Mouse (Mus musculus) erythroblast, adult 5-6 weeks (primary cell): ENCODE results near the gene Nkap. TPM values are rescaled to one million over a fixed set of nuclear protein-coding genes. Genes with fewer than 3 reads are reported as not detected.
A peak's percentile ranks its signal among the peaks of the same experiment; 100 is the strongest.
"Not testable (repeated sequence)": the region's sequence is repeated elsewhere in the genome, so short reads cannot be mapped to it uniquely, and the experiment has no call there.

Source experiments
- ATAC-seq: replicated peaks from 2 replicates; pipeline ENCODE4 v1.8.0; 2016; ENCODE audit warnings: moderate number of reproducible peaks, mild to moderate bottlenecking, moderate TSS enrichment, inconsistent platforms; ENCODE audit not compliant: poor library complexity, low FRiP score, severe bottlenecking
- total RNA-seq, 2 experiments: library from RNA; stranded (forward) in 1 of 2; stranded (reverse) in 1 of 2; fragments of 150-400 nt in 1 of 2; fragments of 200-764, 138-1000 nt in 1 of 2; gene quantifications; 2 replicates each; pipeline versions ENCODE4 v1.2.3 to v1.2.4; 2015 to 2017; ENCODE audit warnings: low replicate concordance in 2 of 2

Gene Nkap
- 6.5 and 8.3 TPM in 2 replicates for total RNA-seq (2015; ENCODE audit: low replicate concordance)
- total RNA-seq (2017; ENCODE audit: low replicate concordance) = 23.4 and 38.3 TPM in 2 replicates

DNA sequence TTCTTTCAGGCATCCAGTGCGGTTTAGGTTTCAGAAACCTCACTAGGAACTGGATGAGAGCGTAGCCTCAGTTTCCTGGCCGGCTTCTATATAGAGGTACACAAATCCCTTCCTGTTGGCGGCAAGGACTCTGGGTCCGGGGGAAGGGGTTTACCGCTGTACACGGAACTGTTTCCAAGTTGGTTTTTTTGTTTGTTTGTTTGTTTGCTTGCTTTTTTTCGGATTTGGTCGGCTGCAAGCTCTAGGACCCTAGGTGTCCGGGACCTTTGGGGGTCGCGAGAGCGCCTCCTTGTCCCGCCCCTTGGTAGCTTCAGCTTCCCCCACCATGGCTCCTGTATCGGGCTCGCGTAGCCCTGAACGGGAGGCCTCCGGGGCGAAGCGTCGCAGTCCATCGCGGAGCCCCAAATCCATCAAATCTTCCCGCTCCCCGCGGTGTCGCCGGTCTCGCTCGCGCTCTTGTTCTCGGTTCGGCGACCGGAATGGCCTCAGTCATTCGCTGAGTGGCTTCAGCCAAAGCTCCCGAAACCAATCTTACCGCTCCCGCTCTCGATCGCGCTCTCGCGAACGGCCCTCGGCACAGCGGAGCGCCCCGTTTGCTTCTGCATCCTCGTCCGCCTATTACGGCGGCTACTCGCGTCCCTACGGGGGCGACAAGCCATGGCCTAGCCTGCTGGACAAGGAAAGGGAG, at the start of gene Nkap:
TSS of gene Nkap (plus strand) at position 125 of the 688 bp plus-strand sequence.
- peak; percentile 89 for ATAC-seq

DNA sequence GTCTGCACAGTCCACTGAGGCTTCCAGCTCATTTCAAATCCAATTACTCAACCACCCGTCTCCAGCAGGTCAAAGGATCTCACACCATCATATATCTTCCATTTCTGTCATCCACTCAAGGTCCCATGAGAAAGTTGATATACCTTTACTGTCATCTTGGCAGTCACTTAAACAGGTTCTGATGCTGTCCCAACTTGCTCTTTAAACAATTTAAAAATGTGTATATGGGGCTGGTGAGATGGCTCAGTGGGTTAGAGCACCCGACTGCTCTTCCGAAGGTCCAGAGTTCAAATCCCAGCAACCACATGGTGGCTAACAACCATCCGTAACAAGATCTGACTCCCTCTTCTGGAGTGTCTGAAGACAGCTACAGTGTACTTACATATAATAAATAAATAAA, 46.2 kb upstream of the Nkap start:
- not testable (repeated sequence) for ATAC-seq

DNA sequence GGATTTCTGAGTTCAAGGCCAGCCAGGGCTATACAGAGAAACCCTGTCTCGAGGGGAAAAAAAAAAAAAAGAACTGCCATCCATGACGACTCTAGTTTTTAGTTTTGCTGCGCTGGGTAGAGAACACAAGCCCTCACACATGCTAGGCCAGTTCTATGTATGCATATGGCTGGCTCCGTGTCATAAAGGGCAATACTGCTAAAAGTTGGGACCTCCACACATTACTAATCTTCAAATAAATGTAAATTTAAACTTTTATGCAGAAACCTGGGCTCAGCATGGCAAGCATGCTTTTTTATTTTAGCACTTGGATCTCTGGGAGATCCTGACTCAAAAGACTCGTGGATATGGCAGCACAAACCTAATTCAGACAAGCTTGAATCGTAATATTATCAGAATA, 45.4 kb upstream of the Nkap start:
- ATAC-seq = no peak

DNA sequence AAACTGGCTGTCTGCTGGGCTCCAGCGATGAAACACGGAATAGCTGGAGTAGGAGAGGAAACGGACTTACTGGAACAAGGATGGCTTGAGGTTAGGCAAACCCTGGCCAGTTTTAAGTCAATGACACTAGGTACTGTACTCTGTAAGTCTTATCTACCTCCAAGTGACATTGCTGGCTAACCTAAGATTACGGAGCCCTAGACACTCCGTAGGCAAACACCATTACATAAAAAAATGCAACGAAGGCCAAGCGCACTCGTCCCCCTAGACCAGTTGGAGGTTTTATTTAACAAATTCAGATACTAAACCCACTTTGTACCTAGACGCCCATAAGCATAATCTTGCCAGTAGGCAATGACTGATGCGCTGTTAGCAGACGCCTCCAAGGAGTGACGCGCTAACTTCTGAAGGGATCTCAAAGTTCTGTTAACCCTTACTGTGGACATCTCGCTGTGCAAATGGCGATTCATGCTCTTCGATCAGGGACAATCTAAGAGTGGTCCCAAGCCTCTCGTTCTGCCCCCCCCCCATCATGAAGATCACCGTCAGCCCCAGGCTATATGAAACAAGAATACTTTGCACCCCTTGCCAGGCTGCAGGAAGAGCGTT, 42.2 kb upstream of the Nkap start:
- ATAC-seq = peak; percentile 39; the same call in 1 of the 2 replicates

DNA sequence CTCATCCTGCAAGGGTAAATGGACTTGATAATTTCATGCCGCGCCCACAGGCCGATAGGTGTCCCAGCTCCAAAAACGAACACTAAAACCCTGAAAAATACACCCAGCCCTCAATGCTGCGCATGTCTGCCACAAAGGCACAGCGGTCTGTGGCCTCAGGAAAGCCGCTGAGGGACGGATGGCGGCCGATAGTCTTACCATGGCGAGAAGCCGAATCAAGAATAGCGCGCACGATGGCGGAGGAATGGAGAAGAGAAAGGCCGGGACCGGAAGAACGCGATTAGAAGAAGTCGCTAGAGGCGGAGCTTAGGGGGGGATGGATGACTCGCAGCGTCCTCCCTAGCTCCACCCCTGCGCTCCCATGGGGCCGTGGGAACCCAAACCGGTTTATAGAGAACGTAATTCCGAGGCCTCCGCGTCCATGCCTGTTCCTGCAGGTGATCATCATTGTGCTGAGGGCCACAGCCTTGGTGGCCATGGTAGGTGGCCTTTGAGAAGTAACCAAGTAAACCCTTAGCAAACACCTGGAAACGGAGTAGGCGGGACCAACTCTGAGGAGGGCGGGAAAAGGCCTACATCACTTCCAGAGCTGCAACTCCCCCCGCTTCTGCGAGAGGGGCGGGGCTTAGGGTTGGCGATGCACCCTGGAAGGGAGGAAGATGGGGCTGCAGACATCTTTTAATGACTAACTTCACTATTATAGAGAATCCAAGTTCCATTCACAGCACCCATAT, 41.5 kb upstream of the Nkap start, which contains the start of gene Rpl39:
TSS of gene Rpl39 (minus strand) at position 476 of the 734 bp plus-strand sequence.
- ATAC-seq = peak; percentile 97

DNA sequence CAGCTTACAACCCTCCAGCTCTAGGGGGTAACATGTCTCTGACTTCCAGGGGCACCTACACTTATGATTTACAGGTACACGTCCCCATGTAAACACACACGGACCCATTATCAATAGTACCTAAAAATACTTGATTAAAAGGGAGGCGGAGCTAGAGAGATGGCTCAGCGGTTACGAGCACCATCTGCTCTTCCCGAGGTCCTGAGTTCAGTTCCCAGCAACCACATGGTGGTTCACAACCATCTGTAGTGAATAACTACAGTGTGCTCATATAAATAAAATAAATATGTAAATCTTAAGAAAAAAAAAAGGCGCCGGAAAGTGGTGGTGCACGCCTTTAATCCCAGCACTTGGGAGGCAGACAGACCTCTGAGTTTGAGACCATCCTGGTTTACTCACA, 40.9 kb upstream of the Nkap start:
- peak; percentile 54; the same call in 1 of the 2 replicates for ATAC-seq

DNA sequence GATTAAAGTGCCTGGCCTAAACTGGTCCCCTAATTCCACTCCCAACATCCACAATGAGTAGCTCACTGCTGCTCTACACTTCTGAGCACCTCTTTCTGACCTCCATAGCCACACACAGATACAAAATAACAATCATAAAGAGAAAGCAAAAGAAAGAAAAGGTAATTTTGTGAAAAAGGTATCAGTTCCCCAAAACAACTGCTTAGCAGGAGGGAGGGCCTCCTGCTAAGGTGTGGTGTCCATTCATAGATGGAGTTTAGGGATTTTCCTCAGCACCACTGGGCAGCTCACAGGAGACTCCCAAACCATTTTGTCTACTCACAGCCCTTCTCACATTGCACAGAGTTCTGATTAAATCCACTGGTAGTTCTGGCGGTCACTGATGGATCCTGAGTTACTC, 37.8 kb upstream of the Nkap start:
- ATAC-seq = no peak

DNA sequence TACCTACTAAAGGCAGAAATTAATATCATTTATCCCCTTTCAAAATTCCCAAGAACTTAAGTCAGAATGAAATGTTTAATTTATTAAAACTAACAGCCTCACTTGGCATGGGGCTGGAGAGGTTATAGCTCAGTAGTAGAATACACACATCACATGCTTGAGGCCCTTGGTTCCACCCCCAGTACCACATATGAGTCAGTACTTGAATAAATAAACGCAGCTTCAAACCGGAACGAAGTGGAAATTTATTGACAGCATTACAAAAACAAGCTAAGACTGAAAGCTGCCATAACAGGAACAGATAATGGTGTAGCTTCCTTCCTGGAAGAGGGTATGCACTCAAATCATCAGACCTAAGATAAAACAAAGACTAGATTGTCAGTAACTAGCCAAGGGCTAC, 35.1 kb upstream of the Nkap start:
- no peak for ATAC-seq

DNA sequence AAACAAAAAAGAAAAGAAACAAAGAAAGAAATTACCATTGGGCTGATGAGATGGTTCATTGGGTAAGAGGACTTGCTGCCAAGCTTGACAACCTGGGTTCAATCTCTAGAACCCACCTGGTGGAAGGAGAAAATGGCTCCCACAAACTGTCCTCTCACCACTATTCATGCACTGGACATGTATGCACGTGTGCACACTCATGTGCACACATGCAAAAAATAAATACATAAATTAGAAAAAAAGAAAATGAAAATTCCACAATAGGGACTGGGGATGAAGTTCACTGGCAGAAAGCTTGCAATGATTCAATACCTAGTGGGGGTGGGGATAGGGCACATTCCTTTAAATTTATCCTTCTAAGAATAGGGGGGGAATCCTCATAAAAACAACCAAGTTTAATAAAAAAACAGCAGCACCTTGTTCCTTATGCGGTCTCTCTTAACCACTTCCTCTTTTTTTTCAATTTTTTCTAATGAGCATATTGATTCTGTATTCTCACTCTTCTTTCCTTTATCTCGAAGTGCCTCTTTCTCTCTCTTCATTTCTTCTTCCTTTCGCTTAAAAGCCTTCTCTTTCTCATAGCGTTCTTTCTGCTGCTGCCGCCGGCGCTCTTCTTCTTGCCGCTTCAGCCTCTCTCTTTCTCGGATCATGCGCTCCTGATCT, 31.4 kb upstream of the Nkap start:
- ATAC-seq = no peak

DNA sequence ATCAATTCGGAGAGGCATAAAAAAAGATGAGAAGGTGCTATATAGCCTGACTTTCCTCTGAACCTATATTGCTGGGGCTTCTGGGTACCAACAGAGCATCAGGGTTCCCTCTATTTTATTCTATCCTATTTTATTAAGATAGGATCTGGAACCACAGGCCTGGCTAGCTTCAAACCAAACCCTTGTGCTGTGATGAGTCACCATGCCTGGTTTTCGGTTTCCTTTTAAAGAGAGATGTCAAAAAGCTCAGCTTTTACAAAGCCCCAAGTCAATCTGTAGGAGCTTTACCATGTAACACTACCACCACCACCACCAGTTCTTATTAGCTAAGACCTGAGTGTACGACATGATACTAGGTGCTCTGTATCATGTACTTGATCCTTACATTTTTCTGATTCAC, 27.9 kb upstream of the Nkap start:
- no peak for ATAC-seq

DNA sequence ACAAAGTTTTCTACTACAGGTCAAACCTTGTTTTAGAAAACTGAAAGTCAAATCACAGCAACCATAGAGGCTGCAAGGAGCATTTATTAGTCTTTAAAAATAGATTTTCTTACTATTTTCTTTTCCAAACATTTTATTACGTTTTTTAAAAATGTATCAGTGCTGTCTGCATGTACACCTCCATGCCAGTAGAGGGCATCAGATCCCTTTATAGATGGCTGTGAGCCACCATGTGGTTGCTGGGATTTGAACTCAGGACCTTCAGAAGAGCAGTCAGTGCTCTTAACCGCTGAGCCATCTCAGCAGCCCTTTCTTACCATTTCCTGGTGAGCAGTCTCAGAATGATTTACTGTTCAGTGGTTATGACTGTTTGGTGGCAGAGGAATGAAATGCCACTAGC, 22.8 kb upstream of the Nkap start:
- no peak for ATAC-seq

DNA sequence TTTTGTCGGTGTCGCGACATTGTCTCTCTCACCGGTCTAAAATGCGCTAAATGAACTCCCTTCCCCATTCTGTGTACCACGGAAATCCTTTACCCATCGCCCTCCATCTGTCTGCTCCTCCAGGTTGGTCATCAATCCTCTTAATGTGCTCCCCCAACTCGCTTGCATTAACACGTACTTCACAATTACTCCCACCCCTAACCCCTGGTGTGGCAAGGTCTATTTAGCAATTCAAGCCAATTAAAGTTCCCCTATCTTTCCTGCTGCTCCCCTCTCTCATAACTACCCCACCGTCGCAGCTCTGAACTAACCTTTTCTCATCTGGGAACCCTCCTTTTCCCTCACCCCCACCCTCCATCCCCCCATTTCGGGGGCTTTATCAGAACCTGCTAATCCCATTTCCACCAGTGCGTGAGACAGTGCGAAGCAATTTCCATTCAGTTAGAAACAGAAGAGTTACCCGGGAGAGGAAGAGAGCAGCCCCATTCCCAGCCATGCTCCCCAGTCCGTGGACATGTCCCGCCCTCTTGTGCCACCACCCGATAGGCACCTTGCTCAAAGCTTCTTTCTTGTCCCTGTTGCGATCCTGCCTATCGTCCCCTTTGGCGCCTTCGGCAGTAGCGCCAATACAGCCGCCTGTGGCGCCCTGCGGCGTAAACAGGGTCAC, 16.9 kb upstream of the Nkap start:
- peak; percentile 92 for ATAC-seq

DNA sequence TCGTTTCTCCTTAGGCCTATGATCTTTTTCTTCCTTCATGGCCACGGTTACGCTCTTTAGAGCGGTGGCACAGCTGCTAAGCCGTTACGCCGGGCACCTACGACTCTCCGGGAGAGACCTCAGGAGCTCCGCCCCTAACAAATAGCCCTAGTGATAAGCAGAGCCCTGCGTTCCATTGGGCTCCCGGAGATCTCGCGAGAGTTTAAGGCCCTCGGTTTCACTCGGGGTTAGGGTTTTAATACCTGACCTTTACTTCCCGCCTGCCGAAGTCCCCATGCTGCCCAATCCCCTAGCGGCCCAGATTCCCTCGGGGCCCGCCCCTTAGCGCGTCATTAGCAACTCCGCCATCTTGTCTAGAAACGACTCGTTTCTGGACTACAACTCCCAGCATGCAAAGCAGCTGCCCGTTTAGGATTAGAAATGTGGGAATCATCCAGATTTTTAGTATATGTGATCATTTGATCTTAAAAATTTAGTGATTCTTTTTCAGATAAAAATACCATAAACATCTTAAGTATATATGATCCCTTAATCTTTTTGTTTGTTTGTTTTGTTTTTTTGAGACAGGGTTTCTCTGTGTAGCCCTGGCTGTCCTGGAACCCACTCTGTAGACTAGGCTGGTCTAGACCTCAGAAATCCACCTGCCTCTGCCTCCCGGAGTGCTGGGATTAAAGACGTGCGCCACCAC, 16.3 kb upstream of the Nkap start, which contains the start of gene Upf3b:
TSS of gene Upf3b (minus strand) at position 130 of the 688 bp plus-strand sequence.
- ATAC-seq = peak; percentile 99

DNA sequence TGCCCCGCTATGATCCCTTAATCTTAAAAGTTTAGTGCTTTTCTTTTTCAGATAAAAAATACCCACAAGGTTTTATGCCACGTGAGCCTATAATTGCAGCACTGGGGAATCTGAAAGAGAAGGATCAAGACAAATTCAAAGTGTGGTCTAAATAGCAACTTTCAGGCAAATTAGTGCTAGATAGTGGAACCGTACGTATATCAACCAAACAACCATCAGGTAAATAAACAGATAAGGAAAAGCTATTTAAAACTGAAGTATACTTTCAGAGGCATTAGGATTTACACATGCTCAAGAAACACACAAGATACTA, 15.8 kb upstream of the Nkap start:
- no peak for ATAC-seq

DNA sequence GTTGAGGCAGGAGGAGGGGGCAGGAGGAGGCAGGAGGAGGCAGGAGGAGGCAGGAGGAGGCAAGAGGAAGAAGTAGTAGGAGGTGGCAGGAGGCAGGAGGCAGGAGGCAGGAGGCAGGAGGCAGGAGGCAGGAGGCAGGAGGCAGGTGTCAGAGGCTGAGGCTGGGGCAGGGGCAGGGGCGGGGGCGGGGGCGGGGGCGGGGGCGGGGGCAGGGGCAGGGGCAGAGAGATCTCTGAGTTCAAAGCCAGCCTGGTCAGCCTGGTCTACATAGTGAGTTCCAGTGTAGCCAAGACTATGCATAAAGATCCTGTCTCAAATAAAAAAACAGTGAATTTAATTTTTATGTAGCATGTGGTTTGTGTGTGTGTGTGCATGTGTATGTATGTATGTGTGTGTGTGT, 9.5 kb upstream of the Nkap start:
- ATAC-seq = no peak

DNA sequence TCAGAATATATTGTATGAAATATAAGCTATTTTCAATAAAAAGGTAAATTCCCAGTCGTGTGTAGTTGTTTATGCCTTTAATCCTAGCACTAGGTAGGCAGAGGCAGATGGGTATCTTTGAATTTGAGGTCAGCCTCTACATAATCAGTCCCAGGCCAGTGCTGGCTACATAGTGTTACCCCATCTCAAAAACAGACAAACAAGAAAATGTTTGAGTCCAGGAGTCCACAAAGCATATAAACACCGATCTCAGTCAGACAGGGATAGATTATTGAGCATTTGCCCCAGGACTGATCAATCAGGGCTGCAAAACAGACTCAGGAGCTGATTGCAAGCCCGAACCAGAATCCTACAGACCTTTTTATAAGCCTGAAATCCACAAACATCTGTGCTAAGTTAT, 7.0 kb upstream of the Nkap start:
- ATAC-seq = no peak

DNA sequence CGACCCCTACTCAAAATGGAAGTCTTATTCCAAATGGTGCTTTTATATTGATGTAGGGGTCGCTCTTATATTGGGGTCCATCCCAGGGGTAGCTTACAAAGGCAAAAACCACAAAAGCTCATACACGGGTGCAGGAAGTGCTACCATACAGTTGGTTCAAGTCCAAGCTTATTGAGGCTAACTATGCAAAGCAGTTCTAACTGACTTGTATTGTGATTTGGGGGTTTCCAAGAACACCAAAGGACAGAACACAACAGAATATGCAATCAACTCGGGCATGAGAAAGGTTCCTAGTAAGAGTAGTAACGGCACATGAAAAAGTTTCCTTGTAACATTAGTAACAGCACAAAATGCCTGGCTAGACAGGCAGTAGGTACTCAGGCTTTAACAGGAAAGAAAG, 6.4 kb upstream of the Nkap start:
- no peak for ATAC-seq

DNA sequence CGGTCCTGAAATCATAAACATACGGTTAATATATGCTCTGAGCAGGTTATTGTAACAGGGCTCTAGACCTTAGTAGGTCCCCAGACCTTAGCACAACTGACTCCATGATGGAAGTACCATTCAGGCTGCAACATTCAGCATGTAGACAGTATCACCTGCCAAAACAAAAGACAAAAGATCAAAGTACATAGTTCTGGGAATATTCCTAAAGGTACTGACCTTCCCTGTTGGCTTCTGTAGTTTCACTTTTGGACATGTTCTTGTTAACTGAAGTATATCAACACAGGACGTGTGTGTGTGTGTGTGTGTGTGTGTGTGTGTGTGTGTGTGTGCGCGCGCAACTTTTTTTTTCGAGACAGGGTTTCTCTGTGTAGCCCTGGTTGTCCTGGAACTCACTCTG, 1.1 kb upstream of the Nkap start:
- ATAC-seq = no peak

DNA sequence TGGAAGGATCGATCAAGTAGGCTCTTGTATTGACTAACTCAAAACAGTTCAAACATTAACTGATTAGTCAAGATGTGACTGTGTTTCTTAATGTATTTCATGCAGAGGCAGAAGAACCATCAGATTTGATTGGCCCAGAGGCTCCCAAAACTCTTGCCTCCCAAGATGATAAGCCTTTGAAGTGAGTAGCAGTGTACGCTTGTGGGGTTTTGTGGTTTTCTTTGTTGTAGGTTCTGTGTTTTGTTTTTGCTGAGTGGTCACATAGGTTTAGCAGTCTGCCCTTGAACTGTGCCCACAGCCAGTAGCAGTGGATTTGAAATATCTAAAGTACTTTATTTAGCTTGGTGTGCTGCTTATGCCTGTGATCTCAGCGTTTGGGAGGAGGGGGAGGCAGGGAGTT, 15.1 kb downstream of the Nkap start:
- no peak for ATAC-seq
